Mouse (Mus musculus) hindbrain, embryonic 10.5 days (tissue): ENCODE measurements around the gene Rad9a. TPM values are rescaled to one million over a fixed set of nuclear protein-coding genes. Genes with fewer than 3 reads are reported as not detected.
A peak's percentile ranks its signal among the peaks of the same experiment; 100 is the strongest.

Source experiments
- DNase-seq: peaks from one replicate; pipeline ENCODE4 v3.0.0-alpha.2; 2017; ENCODE audit warnings: low spot score
- H3K27ac ChIP-seq: fragments of 300-500 bp; sonication (generic); 2 replicates; pipeline ENCODE4 v1.5.1; 2016; ENCODE audit warnings: mild to moderate bottlenecking, moderate library complexity
- H3K27me3 ChIP-seq: fragments of 300-500 bp; sonication (generic); 2 replicates; pipeline ENCODE4 v1.6.1; 2016; ENCODE audit warnings: mild to moderate bottlenecking; ENCODE audit not compliant: poor library complexity, insufficient read depth, severe bottlenecking
- H3K36me3 ChIP-seq: fragments of 300-500 bp; sonication (generic); 2 replicates; pipeline ENCODE4 v1.6.1; 2016; ENCODE audit warnings: mild to moderate bottlenecking, moderate library complexity
- H3K4me1 ChIP-seq: fragments of 300-500 bp; sonication (generic); replicated peaks from 2 replicates; pipeline ENCODE4 v1.6.1; 2016; ENCODE audit warnings: mild to moderate bottlenecking
- H3K4me3 ChIP-seq: fragments of 300-500 bp; sonication (generic); 2 replicates; pipeline ENCODE4 v1.5.1; 2016; ENCODE audit warnings: mild to moderate bottlenecking, moderate library complexity
- H3K9me3 ChIP-seq: fragments of 300-500 bp; sonication (generic); 2 replicates; pipeline ENCODE4 v1.6.1; 2016; ENCODE audit warnings: mild to moderate bottlenecking, moderate library complexity
- WGBS: fragments of 180-500 bp; shearing (Covaris S2); methylation state at CpG from one replicate; pipeline ENCODE4 v1.1.7; 2016; 5-methylcytosine and 5-hydroxymethylcytosine counted together
- polyA plus RNA-seq: library from polyadenylated mRNA; unstranded; fragments of >200 nt; fragmentation: Nextera tagmentation; extraction: Ambion mirVana; gene quantifications from 2 replicates; pipeline ENCODE4 v1.2.1, GENCODE M21; 2016

Gene Rad9a
- polyA plus RNA-seq, 1 experiment from 2014 or later = 53.0 TPM

GRCm38 (mm10) chr19:4227894-4228678 is 26.6 kb upstream of the Rad9a start:
- peaks cover 17% of the 10 kb centered on the region for H3K4me1 ChIP-seq
- peak; percentile 71 for DNase-seq
- H3K27me3 ChIP-seq = peaks cover 36% of the 10 kb centered on the region
- H3K9me3 ChIP-seq = no peaks in the 10 kb centered on the region
- H3K36me3 ChIP-seq = no peaks in the 10 kb centered on the region
- no peak overlapping the region for H3K4me3 ChIP-seq
- no peak overlapping the region for H3K27ac ChIP-seq
- whole genome bisulfite sequencing = 22% methylated on average over 8 of the region's 8 CpGs

GRCm38 (mm10) chr19:4227446-4227845 is 26.0 kb upstream of the Rad9a start:
- no peak for DNase-seq
- peaks cover 36% of the 10 kb centered on the region for H3K27me3 ChIP-seq
- H3K36me3 ChIP-seq = no peaks in the 10 kb centered on the region
- H3K9me3 ChIP-seq = no peaks in the 10 kb centered on the region
- H3K27ac ChIP-seq = no peak overlapping the region
- H3K4me3 ChIP-seq = no peak overlapping the region
- H3K4me1 ChIP-seq = peaks cover 16% of the 10 kb centered on the region
- WGBS = 72% methylated on average over 5 of the region's 5 CpGs

GRCm38 (mm10) chr19:4226779-4227178 is 25.3 kb upstream of the Rad9a start:
- Histone ChIP-seq H3K4me3 (no peak overlapping the region), H3K9me3 (no peaks in the 10 kb centered on the region), H3K4me1 (peaks cover 13% of the 10 kb centered on the region), H3K27ac (no peak overlapping the region), H3K27me3 (peaks cover 42% of the 10 kb centered on the region), H3K36me3 (no peaks in the 10 kb centered on the region)
- WGBS = 89% methylated on average over 7 of the region's 7 CpGs
- DNase-seq = no peak

- 88% methylated on average over 11 of the region's 11 CpGs for WGBS
- H3K27ac ChIP-seq = no peak overlapping the region
These were observed 20.7 kb upstream of the Rad9a start for GRCm38 (mm10) chr19:4222165-4222564.

GRCm38 (mm10) chr19:4220957-4221743 is 19.7 kb upstream of the Rad9a start:
- peaks cover 24% of the 10 kb centered on the region for H3K4me1 ChIP-seq
- H3K27ac ChIP-seq = no peak overlapping the region
- H3K4me3 ChIP-seq = no peak overlapping the region
- no peaks in the 10 kb centered on the region for H3K36me3 ChIP-seq
- no peak for DNase-seq
- WGBS = 43% methylated on average over 14 of the region's 14 CpGs
- H3K9me3 ChIP-seq = no peaks in the 10 kb centered on the region
- H3K27me3 ChIP-seq = peaks cover 49% of the 10 kb centered on the region

More at GRCm38 (mm10) chr19:4222165-4222564, 20.7 kb upstream of the Rad9a start:
- H3K27me3 ChIP-seq = peaks cover 45% of the 10 kb centered on the region
- no peak overlapping the region for H3K4me3 ChIP-seq
- DNase-seq = no peak
- H3K4me1 ChIP-seq = peaks cover 14% of the 10 kb centered on the region
- H3K9me3 ChIP-seq = no peaks in the 10 kb centered on the region
- H3K36me3 ChIP-seq = no peaks in the 10 kb centered on the region

- WGBS = 68% methylated on average over 4 of the region's 4 CpGs
- H3K9me3 ChIP-seq = no peaks in the 10 kb centered on the region
- H3K27ac ChIP-seq = no peak overlapping the region
- peaks cover 53% of the 10 kb centered on the region for H3K27me3 ChIP-seq
- H3K36me3 ChIP-seq = no peaks in the 10 kb centered on the region
- H3K4me1 ChIP-seq = peaks cover 32% of the 10 kb centered on the region
- DNase-seq = no peak
- H3K4me3 ChIP-seq = no peak overlapping the region
These were observed 19.0 kb upstream of the Rad9a start for GRCm38 (mm10) chr19:4220416-4220815.

DNA sequence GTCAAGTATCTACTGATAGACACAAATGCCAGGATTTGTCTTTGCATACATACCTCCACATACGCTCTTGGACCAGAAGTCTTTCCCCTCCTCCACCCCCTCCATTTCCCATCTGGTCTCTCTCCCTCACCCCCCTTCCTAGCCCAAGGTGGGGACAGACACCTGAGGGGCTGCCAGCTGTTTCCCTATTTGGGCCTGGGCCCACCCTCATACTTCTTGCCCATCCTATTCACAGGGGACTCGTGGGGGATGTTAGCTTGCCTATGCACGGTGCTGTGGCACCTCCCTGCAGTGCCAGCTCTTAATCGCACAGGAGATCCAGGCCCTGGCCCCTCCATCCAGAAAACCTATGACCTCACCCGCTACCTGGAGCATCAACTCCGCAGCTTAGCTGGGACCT is 18.5 kb upstream of the Rad9a start:
- Histone ChIP-seq H3K4me3 (no peak overlapping the region), H3K9me3 (no peaks in the 10 kb centered on the region), H3K4me1 (peaks cover 37% of the 10 kb centered on the region), H3K27me3 (peaks cover 58% of the 10 kb centered on the region), H3K27ac (no peak overlapping the region), H3K36me3 (no peaks in the 10 kb centered on the region)
- DNase-seq = no peak
- WGBS = 83% methylated on average over 6 of the region's 6 CpGs

DNA sequence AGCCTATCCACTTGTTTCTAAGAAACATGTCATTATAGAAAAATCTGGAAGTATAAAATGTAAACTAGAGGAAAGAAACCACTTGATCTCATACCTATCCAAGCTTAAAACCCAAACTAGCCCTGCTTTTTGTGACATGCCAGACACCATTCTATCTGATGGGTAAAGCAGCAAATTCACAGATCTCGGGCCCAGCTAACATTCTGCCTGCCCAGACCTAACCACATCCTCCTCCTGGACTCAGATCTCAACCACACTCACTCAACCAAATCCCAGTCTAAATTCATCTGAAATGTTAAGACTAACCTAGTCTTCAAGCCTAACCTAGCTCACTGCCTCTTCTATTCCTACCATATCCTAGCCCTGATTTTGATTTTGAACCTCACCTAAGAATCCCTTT is 17.3 kb upstream of the Rad9a start:
- no peak for DNase-seq
- Histone ChIP-seq H3K27ac (no peak overlapping the region), H3K36me3 (no peaks in the 10 kb centered on the region), H3K4me3 (no peak overlapping the region), H3K4me1 (peaks cover 48% of the 10 kb centered on the region), H3K27me3 (peaks cover 70% of the 10 kb centered on the region), H3K9me3 (no peaks in the 10 kb centered on the region)
- 74% methylated on average over 1 of the region's 1 CpGs for WGBS

- Histone ChIP-seq H3K4me1 (peaks cover 53% of the 10 kb centered on the region), H3K36me3 (no peaks in the 10 kb centered on the region), H3K27me3 (peaks cover 75% of the 10 kb centered on the region), H3K27ac (no peak overlapping the region), H3K4me3 (no peak overlapping the region), H3K9me3 (no peaks in the 10 kb centered on the region)
- no peak for DNase-seq
- 93% methylated on average over 11 of the region's 11 CpGs for WGBS
These were observed 16.8 kb upstream of the Rad9a start for GRCm38 (mm10) chr19:4218293-4218692.

DNA sequence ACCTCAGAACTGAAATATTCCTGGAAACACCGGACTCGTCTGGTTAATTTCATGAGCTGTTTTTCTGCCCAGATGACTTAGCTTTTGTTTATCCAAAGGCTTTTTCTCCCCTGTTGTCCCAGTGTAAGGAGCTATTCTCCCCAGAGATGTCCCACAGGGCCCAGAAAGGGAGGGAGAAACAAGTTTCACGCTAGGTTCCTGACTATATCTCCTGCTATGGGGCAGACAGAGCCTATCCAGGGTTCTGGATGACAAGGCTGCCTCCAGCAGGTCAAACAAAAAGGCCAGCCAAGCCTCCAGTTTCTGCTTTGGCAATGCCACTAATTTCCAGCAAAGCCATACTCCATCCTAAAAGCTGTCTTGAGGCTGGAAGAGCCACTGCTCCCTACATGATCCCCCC is 16.4 kb upstream of the Rad9a start:
- 48% methylated on average over 3 of the region's 3 CpGs for WGBS
- no peaks in the 10 kb centered on the region for H3K9me3 ChIP-seq
- peaks cover 57% of the 10 kb centered on the region for H3K4me1 ChIP-seq
- no peak overlapping the region for H3K4me3 ChIP-seq
- DNase-seq = no peak
- H3K27me3 ChIP-seq = peaks cover 79% of the 10 kb centered on the region
- no peak overlapping the region for H3K27ac ChIP-seq
- no peaks in the 10 kb centered on the region for H3K36me3 ChIP-seq

GRCm38 (mm10) chr19:4217140-4217539 is 15.7 kb upstream of the Rad9a start:
- peaks cover 59% of the 10 kb centered on the region for H3K4me1 ChIP-seq

GRCm38 (mm10) chr19:4216041-4216685 is 14.7 kb upstream of the Rad9a start:
- Histone ChIP-seq H3K36me3 (no peaks in the 10 kb centered on the region), H3K27ac (no peak overlapping the region), H3K4me1 (peaks cover 67% of the 10 kb centered on the region), H3K9me3 (no peaks in the 10 kb centered on the region), H3K4me3 (peak overlapping the region; percentile 70; the same call in 1 of the 2 replicates), H3K27me3 (peaks cover 87% of the 10 kb centered on the region)
- 19% methylated on average over 14 of the region's 14 CpGs for WGBS
- DNase-seq = peak; percentile 51

More at GRCm38 (mm10) chr19:4217140-4217539, 15.7 kb upstream of the Rad9a start:
- Histone ChIP-seq H3K27me3 (peaks cover 84% of the 10 kb centered on the region), H3K27ac (no peak overlapping the region), H3K9me3 (no peaks in the 10 kb centered on the region), H3K4me3 (no peak overlapping the region), H3K36me3 (no peaks in the 10 kb centered on the region)
- DNase-seq = no peak
- 15% methylated on average over 5 of the region's 5 CpGs for WGBS

GRCm38 (mm10) chr19:4215451-4215840 is 14.0 kb upstream of the Rad9a start:
- peaks cover 62% of the 10 kb centered on the region for H3K4me1 ChIP-seq
- peaks cover 93% of the 10 kb centered on the region for H3K27me3 ChIP-seq
- H3K9me3 ChIP-seq = no peaks in the 10 kb centered on the region
- H3K27ac ChIP-seq = peak overlapping the region; percentile 87
- H3K36me3 ChIP-seq = no peaks in the 10 kb centered on the region
- DNase-seq = no peak
- 4% methylated on average over 16 of the region's 21 CpGs for WGBS
- H3K4me3 ChIP-seq = peak overlapping the region; percentile 70
